Mouse (Mus musculus) gastrocnemius, postnatal 14 days (tissue): ENCODE results near the gene Mucl3. TPM values are rescaled to one million over a fixed set of nuclear protein-coding genes. Genes with fewer than 3 reads are reported as not detected.
A peak's percentile ranks its signal among the peaks of the same experiment; 100 is the strongest.

Experiments
- DNase-seq: peaks from one replicate; pipeline ENCODE4 v3.0.0; 2021; ENCODE audit warnings: mixed read lengths
- intact Hi-C: fragments of 180-260 bp; cut with DNase I; formaldehyde crosslinking; loops from one replicate; pipeline ENCODE4 v1.15.1; 2025; ENCODE audit warnings: low total_unique reads
- long read RNA-seq, 2 experiments: library from polyadenylated mRNA; stranded (forward); transcript quantifications; one replicate each; pipeline ENCODE4 v2.0.0; 2021
- total RNA-seq, 2 experiments: library from RNA; stranded (reverse); gene quantifications; 2 replicates each; pipeline ENCODE4 v1.2.3; 2021

The Mucl3 gene
- not detected for total RNA-seq
- long read RNA-seq, experiment 1 = 0 reads
- long read RNA-seq, experiment 2 = 0 reads

- intact Hi-C loops = no loop called here
- DNase-seq = no peak
Observed at GRCm38 (mm10) chr17:35643609-35644236, at the start of gene Mucl3. Mucl3 (minus strand) TSS chr17:35643695.

- intact Hi-C loops = no loop called here
- no peak for DNase-seq
Observed at GRCm38 (mm10) chr17:35692368-35692767, 48.9 kb upstream of the Mucl3 start.

GRCm38 (mm10) chr17:35691811-35692210, 48.3 kb upstream of the Mucl3 start:
- no peak for DNase-seq
- intact Hi-C loops = no loop called here

- no peak for DNase-seq
- intact Hi-C loops = no loop called here
Observed at GRCm38 (mm10) chr17:35689936-35690645, 46.6 kb upstream of the Mucl3 start.

GRCm38 (mm10) chr17:35688347-35689175, 45.1 kb upstream of the Mucl3 start:
- intact Hi-C loops = no loop called here
- no peak for DNase-seq

- intact Hi-C loops = no loop called here
- DNase-seq = no peak
Observed at GRCm38 (mm10) chr17:35685061-35685460, 41.6 kb upstream of the Mucl3 start.

- DNase-seq = no peak
- intact Hi-C loops = no loop called here
Observed at GRCm38 (mm10) chr17:35681986-35682385, 38.5 kb upstream of the Mucl3 start.

- intact Hi-C loops = no loop called here
- DNase-seq = no peak
Observed at GRCm38 (mm10) chr17:35680591-35680990, 37.1 kb upstream of the Mucl3 start.

GRCm38 (mm10) chr17:35673416-35674035, 30.0 kb upstream of the Mucl3 start, which contains the start of gene Gtf2h4:
Gtf2h4 (minus strand) TSS chr17:35673739.
- peak; percentile 88 for DNase-seq
- intact Hi-C loops = no loop called here

GRCm38 (mm10) chr17:35672527-35672926, 29.0 kb upstream of the Mucl3 start:
- DNase-seq = no peak
- intact Hi-C loops = no loop called here

- intact Hi-C loops = no loop called here
Observed at GRCm38 (mm10) chr17:35671846-35672245, 28.4 kb upstream of the Mucl3 start.

GRCm38 (mm10) chr17:35669731-35670130, 26.2 kb upstream of the Mucl3 start:
- no peak for DNase-seq
- intact Hi-C loops = no loop called here

More at GRCm38 (mm10) chr17:35671846-35672245, 28.4 kb upstream of the Mucl3 start:
- DNase-seq = no peak

- DNase-seq = peak; percentile 94
- intact Hi-C loops = no loop called here
Observed at GRCm38 (mm10) chr17:35667334-35668065, 24.0 kb upstream of the Mucl3 start, which contains the start of gene Vars2. Vars2 (minus strand) TSS chr17:35667592.

GRCm38 (mm10) chr17:35666851-35667256, 23.4 kb upstream of the Mucl3 start:
- DNase-seq = no peak
- intact Hi-C loops = no loop called here

GRCm38 (mm10) chr17:35665957-35666515, 22.5 kb upstream of the Mucl3 start:
- intact Hi-C loops = no loop called here
- no peak for DNase-seq

GRCm38 (mm10) chr17:35653086-35653485, 9.6 kb upstream of the Mucl3 start:
- no peak for DNase-seq
- intact Hi-C loops = no loop called here

GRCm38 (mm10) chr17:35649429-35649828, 5.9 kb upstream of the Mucl3 start:
- intact Hi-C loops = no loop called here
- DNase-seq = no peak

- no peak for DNase-seq
- intact Hi-C loops = no loop called here
Observed at GRCm38 (mm10) chr17:35639352-35639751, 4.1 kb downstream of the Mucl3 start.
